Mouse (Mus musculus): ENCODE measurements around the gene Plekha4.

DNA sequence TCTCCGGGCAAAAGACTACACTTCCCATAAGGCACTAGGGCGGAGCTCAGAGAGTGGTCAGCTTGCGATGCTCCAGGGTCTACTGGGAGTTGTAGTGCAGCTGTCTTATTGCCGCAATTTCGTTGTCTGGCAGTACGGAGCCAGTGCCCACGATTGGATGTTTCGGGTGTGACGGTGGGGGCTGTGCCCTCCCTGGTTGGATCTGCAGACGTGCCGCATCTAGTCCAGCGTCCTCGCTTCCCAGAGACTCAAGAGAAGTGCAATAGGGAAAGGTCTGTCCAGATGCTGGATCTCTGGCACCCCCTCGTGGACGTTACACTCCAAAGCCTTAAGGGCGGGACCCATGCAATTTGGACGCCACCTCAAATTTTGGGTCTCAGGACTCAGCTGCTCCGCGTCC lies 63.0 kb downstream of the Plekha4 start:
- TF ChIP-seq CTCF (conservative IDR thresholded peaks at IDR 0.05; ENCODE audit: low read length) (peak; percentile 79), POU5F1 (IDR thresholded peaks at IDR 0.05; ENCODE audit: borderline replicate concordance, low read length) (no peak)

All from E14TG2a.4 (cell line).